Mouse (Mus musculus): Measurements from ENCODE around the gene Brms1.

- TF ChIP-seq EP300 (IDR thresholded peaks at IDR 0.05; ENCODE audit: low read depth) (no peak), CTCF (IDR thresholded peaks at IDR 0.05; ENCODE audit: low read depth) (no peak)
Observed at GRCm38 (mm10) chr19:5089324-5089723, 48.2 kb downstream of the Brms1 start.

Measured in heart, postnatal 0 days (tissue).